Mouse (Mus musculus) liver, embryonic 14.5 days (tissue): Measurements from ENCODE around the gene Ccdc78.

Experiments
- CTCF ChIP-seq: IDR thresholded peaks from 2 replicates; pipeline ENCODE4 v1.5.1; 2016; ENCODE audit warnings: antibody characterized with exemption, low read depth, control low read depth
- EP300 ChIP-seq: IDR thresholded peaks from 2 replicates; pipeline ENCODE4 v1.6.1; 2016; ENCODE audit warnings: antibody characterized with exemption, low read depth

GRCm38 (mm10) chr17:25824362-25825142 lies 38.2 kb downstream of the Ccdc78 start:
- no peak for TF ChIP-seq CTCF
- TF ChIP-seq EP300: no peak
